Mouse (Mus musculus) kidney, postnatal 10 days (tissue): ENCODE measurements around the gene Tmem201.

ENCODE experiments used
- DNase-seq: peaks from one replicate; pipeline ENCODE4 v3.0.0; 2021; ENCODE audit warnings: mixed read lengths

Tmem201 gene

GRCm38 (mm10) chr4:149744119-149744518, 6.3 kb upstream of the Tmem201 start:
- no peak for DNase-seq

- DNase-seq, result no peak
These were observed 4.2 kb upstream of the Tmem201 start for GRCm38 (mm10) chr4:149742011-149742530.

GRCm38 (mm10) chr4:149740301-149740700, 2.5 kb upstream of the Tmem201 start:
- no peak for DNase-seq

GRCm38 (mm10) chr4:149739478-149739877, 1.6 kb upstream of the Tmem201 start:
- DNase-seq, result no peak

- DNase-seq, result peak; percentile 62
These were observed 1.3 kb downstream of the Tmem201 start for GRCm38 (mm10) chr4:149736581-149736980.

- DNase-seq, result no peak
These were observed 2.1 kb downstream of the Tmem201 start for GRCm38 (mm10) chr4:149735624-149736250.

GRCm38 (mm10) chr4:149734730-149735475, 2.9 kb downstream of the Tmem201 start:
- no peak for DNase-seq

GRCm38 (mm10) chr4:149734246-149734645, 3.6 kb downstream of the Tmem201 start:
- DNase-seq, result no peak

GRCm38 (mm10) chr4:149733748-149734147, 4.1 kb downstream of the Tmem201 start:
- DNase-seq, result peak; percentile 46

- DNase-seq, result peak; percentile 61
These were observed 5.0 kb downstream of the Tmem201 start for GRCm38 (mm10) chr4:149732800-149733199.

GRCm38 (mm10) chr4:149732313-149732712, 5.5 kb downstream of the Tmem201 start:
- DNase-seq, result no peak

- no peak for DNase-seq
These were observed 7.0 kb downstream of the Tmem201 start for GRCm38 (mm10) chr4:149730827-149731226.

- peak; percentile 60 for DNase-seq
These were observed 9.0 kb downstream of the Tmem201 start for GRCm38 (mm10) chr4:149728810-149729209.

- no peak for DNase-seq
These were observed 10.2 kb downstream of the Tmem201 start for GRCm38 (mm10) chr4:149727636-149728035.

- DNase-seq, result peak; percentile 93
These were observed 12.0 kb downstream of the Tmem201 start for GRCm38 (mm10) chr4:149725661-149726350.

- DNase-seq, result no peak
These were observed 12.9 kb downstream of the Tmem201 start for GRCm38 (mm10) chr4:149724916-149725470.

GRCm38 (mm10) chr4:149723855-149724731, 13.8 kb downstream of the Tmem201 start:
- peak; percentile 80 for DNase-seq

GRCm38 (mm10) chr4:149723021-149723390, 14.8 kb downstream of the Tmem201 start:
- DNase-seq, result no peak

GRCm38 (mm10) chr4:149722104-149723020, 15.5 kb downstream of the Tmem201 start:
- DNase-seq, result no peak

GRCm38 (mm10) chr4:149721163-149721562, 16.7 kb downstream of the Tmem201 start:
- no peak for DNase-seq

GRCm38 (mm10) chr4:149719686-149720085, 18.2 kb downstream of the Tmem201 start:
- DNase-seq, result peak; percentile 71
